Mouse (Mus musculus) frontal cortex, postnatal 36 days (tissue): Measurements from ENCODE around the gene Btbd17.

Experiments
- DNase-seq, 2 experiments: peaks; one replicate each; pipeline ENCODE4 v3.0.0; 2022; ENCODE audit warnings: low spot score in 2 of 2

The Btbd17 gene

DNA sequence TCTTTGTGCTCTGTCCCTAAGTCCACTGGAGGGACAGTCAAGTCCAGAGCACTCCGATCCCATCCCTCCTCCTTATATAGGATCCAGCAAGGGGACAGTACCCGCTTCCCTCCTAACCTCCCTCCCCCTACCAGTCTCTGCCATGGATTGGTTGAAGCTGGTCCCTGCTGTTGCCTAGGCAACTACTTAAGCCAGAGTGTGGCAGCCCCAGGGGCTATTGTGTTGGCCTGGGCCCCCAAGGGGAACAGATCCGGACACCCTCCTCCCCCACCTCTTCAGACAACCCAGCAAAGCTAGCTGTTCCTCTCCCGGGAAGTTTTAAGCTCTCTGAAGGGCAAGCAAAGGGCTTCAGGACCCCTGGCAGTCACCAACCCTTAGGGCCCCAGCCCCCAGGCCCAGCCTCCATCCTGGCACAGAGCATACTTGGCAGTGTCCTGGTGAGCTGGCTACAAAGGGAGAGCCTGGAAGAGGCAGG is at the start of gene Btbd17:
Btbd17 (minus strand) TSS at position 98 of the 475 bp plus-strand sequence.
- DNase-seq = peak; percentile 51 to 68

DNA sequence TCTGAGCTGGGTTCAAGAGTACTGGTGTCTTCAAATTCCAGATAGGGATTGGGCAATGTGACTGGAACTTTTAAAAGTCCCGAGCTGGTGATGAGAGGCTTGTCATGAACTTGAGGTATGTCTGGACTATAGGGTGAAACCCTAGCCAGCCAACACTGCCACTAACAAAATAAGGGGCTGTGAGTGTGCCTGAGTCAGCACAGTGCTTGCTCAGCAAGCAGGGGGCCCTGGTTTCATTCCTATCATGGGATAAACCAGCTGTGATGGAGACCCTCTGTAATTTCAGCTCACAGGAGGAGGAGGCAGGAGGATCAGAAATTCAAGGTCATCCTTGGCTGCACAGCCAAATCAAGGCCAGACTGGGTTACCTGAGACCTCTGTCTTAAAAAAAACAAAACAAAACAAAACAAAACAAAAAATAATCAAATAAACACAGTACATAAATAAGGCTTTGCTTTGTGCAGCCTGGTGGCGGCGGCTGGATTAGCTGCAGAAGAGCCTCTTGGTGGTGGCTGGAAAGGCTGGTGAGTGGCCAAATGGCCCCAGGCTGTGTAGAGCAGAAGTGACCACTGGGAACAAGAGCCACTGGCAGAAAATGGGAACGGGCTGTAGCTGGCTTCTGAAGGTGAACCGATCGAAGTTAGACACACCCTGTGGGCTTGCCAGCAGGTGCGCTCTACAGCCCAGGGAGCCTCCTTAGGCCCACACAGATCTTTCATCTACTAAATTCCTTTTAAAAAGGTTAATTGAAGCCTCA is 48.9 kb upstream of the Btbd17 start:
- DNase-seq = no peak

DNA sequence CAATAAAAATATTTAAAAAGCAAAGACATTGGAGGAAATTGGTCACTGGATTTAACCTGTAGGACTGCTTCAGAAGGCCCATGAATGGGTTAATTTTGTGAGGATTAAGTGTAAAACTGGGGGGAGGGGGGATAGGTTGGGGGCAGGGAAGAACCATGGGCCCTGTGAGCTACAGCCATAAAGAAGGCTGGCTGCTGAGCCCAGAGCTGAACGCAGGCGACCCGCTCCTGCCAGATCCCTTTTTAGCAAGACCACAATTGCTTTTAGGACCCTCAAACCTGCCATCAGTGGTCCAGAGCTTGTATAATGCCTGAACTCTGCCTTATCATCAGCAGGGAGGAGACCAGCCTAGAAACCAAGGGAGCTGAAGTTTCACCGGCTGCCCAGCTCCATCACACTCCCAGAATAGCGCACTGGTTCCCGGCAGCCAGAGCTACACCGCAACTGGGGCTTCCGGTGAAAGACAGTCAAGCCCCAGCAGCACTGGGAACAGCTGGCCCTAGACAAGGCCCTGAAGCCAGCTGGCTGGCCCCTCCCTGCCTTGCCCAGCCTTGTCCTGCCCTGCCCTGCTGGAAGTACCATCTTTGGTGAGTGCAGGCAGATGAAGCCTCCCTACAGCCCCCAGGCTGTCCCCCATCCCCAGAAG is 48.2 kb upstream of the Btbd17 start:
- no peak for DNase-seq

DNA sequence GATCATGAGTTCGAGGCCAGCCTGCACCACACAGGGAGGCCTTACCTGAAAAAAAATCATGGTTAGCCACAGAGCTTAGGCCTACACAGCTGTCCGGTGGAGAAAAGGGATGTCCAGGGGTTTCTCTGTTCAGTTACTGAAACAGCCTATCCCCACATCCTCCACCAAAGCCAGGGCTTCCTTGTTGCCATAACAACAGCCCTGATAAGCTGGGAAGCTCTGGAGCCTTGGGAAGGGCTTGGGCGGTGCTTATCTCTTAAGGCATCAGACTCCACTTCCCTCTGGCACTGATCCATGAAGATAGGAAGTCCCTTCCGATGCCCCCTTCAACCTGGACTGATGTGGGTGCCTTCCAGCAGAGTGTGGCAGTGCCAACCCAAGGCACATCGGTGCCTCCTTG is 37.4 kb upstream of the Btbd17 start:
- DNase-seq = no peak

DNA sequence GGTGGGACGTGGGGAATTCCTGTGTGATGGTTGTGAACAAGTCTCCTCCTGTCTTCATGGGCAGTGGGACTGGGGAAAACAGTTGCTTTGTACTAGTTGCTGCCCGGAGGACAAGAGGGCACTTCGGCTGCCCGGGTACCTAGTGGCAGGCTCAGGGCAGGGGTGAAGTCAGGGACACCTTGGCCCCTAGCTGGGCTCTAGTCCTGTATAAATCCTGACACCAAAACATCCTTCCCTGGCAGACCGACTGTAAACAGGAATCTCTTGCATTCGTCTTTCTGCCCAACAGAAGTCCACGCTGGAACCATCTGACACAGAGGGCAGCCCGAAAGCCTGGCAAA is 34.7 kb upstream of the Btbd17 start:
- no peak for DNase-seq

DNA sequence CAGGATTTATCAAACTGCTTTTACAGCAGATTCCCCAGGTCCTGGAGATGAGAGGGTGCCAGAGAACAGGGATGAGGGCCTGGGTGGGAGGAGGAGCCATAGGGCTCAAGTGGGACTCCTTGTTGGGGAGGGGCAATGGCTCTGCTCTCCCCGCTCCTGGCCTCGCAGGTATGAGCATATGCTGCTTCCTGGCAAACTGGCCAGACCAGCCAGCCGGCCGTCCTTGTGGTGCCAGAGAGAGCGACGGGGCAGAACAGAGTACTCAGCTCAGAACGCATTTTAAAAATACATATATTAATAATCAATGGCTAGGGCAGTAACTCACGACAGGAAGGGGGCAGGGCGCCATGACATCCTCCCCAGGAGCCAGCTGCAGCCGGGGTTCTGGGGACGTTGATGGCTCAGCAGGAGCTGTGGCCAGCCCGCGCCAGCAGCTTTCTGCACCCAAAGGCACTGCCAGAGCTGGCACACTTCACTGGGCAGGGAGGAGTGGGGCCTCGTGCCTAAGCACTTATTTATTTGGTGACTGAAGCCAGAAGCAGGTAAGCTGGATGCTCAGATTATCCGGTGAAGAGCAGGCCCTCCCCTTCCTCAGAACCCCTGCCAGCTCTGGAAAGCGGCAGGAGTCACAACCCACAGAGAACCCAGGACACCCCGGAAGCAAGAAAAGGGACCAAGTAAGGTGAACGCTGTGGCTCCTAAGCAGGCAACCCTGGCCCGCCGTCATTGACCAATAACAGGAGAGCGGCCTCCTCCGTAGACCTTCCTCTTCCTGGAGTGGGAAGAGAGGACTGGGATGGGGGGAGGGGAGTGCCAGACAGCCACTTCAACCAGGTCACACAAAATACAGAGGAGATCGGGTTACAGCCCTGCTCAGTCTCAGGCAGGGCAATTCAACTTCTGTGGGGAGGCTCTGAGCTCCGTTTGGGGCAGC is 34.0 kb upstream of the Btbd17 start:
- DNase-seq = no peak

DNA sequence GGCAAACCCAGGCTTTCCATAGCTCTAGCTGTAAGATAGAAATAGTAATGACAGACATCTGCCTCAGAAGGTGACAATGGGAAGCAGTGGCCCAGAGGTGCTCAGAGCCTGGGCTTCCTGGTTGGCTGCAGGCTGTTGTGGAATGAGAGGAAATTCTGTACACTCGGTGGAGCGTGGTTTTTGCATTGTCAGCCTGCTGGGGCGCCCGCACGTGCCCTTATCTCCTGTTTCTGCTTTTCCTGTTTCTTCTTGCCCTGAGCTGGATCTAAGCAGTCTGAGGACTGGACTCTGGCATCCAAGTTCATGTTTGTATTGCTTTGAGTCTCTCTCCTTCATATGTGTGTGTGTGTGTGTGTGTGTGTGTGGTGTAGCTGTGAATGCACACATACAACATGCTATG is 30.9 kb upstream of the Btbd17 start:
- DNase-seq = no peak

DNA sequence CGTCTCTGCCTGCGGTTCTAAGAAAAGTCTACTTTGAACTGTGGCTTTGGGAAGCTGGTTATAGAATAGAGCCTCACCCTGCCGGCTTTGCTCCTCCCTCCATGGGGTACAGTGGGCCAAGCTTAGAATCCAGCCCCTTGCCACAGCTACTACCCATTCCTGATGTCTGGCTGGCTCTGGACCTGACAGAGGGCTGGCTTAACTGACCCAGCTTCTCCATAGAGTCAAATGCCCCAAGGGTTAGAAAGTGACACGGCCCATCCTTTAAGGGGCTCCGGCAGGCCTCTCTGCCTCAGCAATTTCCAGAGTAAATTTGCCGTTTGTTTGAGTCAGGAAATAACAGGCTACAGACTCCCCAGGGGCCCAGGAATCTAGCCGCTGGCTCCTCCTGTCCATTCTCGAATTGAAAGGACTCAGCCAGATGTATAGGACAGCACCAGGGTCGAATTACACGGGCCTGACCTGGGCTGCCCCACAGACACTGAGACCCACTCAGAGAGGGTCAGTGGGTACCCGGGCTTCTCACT is 27.5 kb upstream of the Btbd17 start:
- no peak for DNase-seq

DNA sequence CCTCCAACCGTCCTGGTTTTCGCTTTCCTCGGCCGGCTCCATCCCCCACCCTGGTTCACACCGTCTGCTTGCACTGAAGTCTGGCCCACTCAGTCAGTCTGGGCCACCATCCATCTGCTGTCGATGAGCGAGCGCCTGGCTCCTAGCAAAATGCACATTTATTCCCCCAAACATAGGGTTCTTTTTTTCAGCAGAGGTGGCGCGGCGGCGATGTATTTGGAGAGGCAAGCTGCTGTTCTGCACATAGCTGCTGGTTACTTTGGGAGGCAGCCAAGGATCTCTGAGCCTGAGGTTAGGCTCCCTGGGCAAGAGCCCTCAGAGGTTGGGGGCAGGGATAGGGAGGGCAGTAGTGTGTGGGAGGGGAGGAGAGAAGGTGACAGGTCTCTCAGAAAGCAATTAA is 27.0 kb upstream of the Btbd17 start:
- DNase-seq = peak; percentile 87 to 92

DNA sequence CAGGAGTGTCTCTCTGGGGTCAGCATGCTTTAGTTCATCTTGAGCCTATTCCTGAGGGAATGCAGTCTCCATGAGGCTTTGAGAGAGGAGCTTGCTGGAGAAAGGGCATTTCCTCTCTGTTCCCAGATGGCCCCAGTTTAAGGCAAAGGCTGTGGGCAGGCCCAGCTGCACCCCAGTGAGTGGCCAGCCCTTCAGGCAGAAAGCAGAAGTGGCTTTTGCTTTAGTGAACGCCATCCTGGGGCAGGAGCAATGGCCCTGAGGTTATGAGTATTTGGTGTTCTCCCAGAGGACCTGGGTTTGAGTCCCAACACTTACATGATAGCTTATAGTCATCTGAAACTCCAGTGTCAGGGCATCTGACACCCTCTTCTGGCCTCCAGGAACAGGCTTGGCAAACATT is 25.6 kb upstream of the Btbd17 start:
- DNase-seq = no peak

DNA sequence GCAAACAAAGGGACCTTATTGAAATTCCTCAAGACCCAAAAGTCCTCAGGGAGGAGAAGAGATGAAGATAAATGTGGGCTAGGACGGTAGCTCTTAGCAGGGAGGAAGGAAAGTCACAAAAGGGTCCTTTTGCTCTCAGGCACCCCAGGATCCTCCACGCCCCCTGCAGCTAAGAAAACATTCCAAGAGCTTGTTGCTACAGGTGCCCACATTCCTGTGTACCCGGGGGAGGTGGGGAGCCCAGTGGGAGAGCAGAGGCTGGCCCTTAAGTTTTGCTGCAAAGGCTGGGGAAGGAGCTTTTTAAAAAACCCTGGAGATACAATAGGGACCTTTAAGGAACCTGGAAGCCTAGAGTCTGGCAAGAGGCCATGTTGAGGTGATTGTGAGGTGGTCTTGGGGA is 24.7 kb upstream of the Btbd17 start:
- DNase-seq = no peak

DNA sequence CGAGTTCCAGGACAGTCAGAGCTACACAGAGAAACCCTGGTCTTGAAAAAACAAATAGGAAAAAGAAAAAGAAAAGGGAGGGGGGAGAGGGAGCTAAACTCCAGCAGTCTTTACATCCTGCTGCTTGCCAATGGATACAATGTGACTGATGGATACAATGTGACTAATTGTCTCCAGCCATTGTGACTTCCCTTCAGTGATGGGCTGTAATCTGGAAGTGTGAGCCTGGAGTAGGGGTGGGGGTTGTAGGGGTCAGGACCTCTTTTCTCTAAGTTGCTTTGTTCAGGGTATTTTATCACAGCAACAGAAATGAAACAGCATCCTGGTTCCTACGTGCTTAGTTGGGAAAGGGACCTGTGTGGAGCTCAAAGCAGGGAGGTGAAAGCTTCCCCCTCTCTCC is 23.4 kb upstream of the Btbd17 start:
- no peak for DNase-seq

DNA sequence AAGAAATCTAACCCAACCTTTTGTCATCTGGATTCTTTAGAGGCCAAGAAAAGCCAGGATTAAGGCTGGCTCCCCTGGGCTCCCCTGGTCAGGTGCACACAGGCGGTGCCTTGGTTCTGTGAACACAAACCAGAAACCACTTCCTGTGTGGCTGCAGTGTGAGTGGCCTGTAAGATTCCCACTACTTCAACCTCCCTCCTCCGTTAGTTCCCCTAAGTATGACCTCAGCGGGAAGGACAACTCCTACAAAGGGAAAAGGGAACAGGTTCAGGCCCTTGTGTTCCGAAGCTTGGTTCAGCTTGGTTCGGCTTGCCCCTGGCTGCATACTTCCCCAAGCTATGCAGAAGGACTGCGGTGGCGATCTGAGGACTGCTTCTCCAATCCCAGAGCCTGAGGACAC is 22.4 kb upstream of the Btbd17 start:
- no peak for DNase-seq

DNA sequence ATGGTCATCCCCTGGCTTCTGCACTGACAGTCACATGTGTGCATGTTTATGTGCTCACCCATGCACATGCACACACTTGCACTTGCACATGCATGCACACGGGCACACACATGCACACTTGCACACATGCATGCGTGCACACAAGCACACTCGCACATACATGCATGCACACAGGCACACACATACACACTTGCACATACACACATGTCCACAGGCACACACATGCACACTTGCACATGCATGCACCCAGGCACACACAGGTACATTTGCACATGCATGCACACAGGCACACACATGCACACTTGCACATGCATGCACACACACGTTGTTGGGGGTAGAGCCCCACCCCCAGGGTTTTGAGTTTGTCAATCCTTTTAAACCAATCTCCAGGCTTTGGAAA is 21.2 kb upstream of the Btbd17 start:
- no peak for DNase-seq

DNA sequence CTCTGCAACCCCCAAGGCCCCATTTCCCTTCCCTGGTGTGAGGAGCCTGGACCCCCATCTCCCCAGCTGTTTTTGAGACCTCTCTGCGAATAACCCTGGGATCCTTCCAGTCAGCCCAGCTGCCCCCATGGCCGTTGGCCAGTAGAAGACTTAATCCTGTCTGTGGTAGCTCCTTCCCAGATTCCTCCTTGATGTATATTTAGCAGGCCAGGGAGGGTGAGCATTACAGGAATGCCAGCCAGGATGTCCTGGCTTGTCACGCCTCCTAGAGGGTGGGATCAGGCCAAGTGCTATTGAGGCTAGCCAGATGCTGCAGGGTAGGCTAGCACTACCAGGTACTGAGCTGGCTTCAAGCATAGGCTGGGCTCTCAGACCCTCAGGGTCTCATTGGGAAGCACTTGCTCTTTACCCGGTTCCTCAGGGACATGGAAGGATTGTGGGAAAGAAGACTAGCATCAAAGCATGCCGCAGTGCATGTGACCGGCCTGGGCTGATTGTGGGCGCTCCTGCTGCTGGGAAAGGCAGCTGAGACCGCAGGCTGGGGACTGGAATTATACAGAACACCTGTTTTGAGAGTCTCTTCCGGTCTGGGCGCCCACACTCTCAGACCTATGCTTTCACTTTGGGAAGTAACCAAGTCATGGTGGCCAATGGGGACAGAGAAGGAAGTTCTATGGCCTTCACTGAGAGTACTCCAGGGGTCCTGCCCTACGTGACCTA is 19.3 kb upstream of the Btbd17 start:
- DNase-seq = no peak

DNA sequence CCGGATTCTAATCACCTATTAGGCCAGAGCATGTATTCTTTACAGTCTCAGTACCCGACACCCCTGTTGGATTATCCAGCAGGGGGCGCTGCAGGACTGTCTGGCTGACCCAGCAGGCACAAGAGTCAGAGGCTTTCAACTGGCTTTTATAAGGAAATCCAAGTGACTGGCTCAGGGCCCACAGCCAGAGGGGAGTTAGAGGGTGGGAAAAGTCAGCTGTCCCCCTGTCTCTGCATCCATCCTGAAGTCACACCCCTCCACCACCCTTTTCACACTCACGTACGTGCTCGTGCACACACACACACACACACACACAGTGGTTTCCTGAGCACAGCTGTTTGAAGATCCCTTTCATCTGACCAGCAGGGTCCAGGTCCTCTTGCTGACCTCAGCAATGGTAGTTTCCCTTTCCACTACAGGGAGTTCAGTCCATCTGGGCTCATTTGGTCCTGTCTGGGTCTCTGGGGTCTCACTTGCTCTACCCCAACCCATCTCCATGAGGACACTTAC is 17.0 kb upstream of the Btbd17 start:
- DNase-seq = peak; percentile 92 to 93

DNA sequence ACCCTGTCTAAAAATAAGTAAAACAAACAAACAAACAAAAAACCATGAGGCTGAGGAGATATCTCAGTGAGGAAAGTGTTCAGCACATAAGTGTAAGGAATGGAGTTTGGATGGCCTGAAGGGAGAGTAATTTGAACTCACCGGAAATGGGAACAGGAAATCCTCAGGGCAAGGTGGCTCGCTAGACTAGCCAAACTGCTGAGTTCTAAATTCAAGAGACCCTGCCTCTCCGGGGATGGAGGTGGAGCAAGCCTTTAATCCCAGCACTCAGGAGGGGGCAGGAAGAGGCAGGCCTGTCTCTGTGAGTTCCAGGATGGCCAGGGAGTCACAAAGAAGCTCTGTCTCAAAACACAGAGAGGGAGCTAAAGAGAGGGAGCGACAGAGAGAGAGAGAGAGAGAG is 14.6 kb upstream of the Btbd17 start:
- no peak for DNase-seq

DNA sequence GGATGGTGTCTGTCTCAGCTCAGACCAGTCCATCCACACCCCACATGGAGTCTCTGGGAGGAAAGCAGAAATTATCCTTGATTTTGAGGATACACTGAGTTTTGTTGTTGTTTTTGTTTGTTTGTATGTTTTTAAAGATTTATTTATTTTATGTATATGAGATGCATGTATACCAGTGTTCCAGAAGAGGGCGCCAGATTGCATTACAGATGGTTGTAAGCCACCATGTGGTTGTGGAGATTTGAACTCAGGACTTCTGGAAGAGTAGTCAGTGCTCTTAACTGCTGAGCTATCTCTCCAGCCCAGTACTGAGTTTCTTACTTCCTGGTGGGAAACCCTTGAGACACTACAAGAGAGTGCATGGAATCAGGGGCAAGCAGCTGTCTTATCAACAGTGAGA is 13.6 kb upstream of the Btbd17 start:
- DNase-seq = no peak

DNA sequence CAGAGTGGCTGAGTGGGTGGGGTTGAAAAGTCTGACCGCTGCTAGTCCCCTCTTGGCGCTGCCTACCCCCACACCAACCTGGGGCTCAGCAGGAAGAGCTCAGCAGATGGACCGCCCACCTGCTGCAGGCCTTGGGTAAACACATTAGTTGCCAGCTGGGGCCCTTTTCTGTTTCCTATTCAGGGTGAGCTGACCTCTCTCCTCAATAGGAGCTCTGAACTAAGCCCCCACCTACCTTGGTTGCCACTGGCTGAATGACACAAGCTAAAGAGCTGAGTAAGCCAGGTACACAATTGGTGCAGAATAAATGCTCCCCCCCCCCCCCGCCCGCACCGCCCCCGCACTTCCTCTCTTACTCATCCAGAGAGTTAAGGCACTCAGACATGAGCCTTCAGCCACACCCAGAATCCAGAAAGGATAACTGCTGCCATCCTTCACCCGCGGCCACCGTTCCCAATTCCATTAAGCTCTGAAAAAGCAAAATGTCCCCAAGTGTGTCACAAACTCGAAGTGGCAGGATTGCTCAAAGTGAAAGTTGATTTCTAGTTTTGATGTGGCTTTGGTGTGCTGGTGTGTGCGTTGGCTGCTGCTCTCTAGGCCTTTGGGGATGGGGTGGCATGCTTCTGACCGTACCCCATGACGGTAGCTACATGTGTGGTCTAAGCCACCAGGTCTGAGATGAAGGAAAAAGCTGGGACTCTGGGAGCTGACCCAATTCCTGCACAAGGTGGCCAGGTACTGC is 12.1 kb upstream of the Btbd17 start:
- DNase-seq = no peak

DNA sequence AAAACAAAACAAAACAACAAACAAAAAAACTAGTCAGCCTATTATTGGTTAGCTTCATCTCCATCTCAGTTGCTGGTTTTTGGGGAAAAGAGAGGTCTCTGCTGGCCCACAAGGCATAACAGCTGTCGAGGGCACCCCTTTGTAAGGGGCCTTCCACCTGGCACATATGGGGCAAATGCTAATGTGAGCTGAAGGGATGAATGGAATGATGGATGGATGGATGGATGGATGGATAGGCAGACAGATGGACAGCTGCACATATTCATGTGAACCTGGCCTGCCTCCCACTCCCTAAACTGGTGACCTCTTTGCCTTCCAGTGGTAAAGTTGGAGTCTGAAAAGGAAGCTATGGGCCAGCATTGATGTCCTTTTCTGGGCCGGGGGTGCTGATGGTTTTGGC is 11.3 kb upstream of the Btbd17 start:
- no peak for DNase-seq

DNA sequence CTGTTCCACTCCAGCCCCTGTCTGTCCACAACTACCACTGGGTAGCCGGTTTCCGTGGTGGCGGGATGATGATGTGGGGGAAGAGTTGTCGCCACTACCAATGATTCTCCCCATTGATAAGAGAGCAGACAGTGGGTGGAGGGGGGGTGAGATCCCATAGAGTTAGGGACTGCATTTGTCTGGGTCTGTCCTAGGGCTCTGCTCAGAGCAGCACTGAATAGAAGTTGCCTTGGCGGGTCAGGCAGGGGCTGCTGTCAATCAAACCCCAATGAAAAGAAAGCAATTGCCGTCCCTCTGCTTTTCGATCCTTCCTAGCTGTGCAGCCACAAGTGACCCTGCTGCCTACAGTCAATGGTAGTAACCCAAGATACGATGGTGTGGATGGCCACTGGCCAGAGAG is 8.2 kb upstream of the Btbd17 start:
- no peak for DNase-seq
